Mouse (Mus musculus) gastrocnemius, postnatal 4 days (tissue): ENCODE results near the gene Rhobtb1. TPM values are rescaled to one million over a fixed set of nuclear protein-coding genes. Genes with fewer than 3 reads are reported as not detected.

Source experiments
- DNase-seq, 2 experiments: peaks; one replicate each; pipeline ENCODE4 v3.0.0; 2021 to 2022; ENCODE audit warnings: low spot score in 2 of 2, mixed read lengths in 2 of 2
- total RNA-seq, 2 experiments: library from RNA; stranded (reverse); gene quantifications; 2 replicates each; pipeline ENCODE4 v1.2.3; 2021

Rhobtb1 gene
- total RNA-seq, 2 experiments from 2014 or later = 23.3 to 25.9 TPM

GRCm38 (mm10) chr10:69162577-69162976, 11.3 kb downstream of the Rhobtb1 start:
- DNase-seq = no peak

- no peak for DNase-seq
Observed at GRCm38 (mm10) chr10:69163216-69163615, 12.0 kb downstream of the Rhobtb1 start.

- DNase-seq = no peak
Observed at GRCm38 (mm10) chr10:69165125-69165524, 13.9 kb downstream of the Rhobtb1 start.

- DNase-seq = no peak
Observed at GRCm38 (mm10) chr10:69165847-69166246, 14.6 kb downstream of the Rhobtb1 start.

- DNase-seq = no peak
Observed at GRCm38 (mm10) chr10:69166514-69166913, 15.3 kb downstream of the Rhobtb1 start.

- DNase-seq = no peak
Observed at GRCm38 (mm10) chr10:69172412-69172811, 21.2 kb downstream of the Rhobtb1 start.

GRCm38 (mm10) chr10:69176116-69176515, 24.9 kb downstream of the Rhobtb1 start:
- no peak for DNase-seq

GRCm38 (mm10) chr10:69179341-69179740, 28.1 kb downstream of the Rhobtb1 start:
- DNase-seq = no peak

GRCm38 (mm10) chr10:69180997-69181396, 29.8 kb downstream of the Rhobtb1 start:
- no peak for DNase-seq

GRCm38 (mm10) chr10:69184903-69185302, 33.7 kb downstream of the Rhobtb1 start:
- DNase-seq = no peak

- DNase-seq = peak in 1 of 2 experiments; percentile 60
Observed at GRCm38 (mm10) chr10:69185431-69185830, 34.2 kb downstream of the Rhobtb1 start.

- peak; percentile 39 to 72 for DNase-seq
Observed at GRCm38 (mm10) chr10:69185894-69186893, 35.0 kb downstream of the Rhobtb1 start.

- DNase-seq = no peak
Observed at GRCm38 (mm10) chr10:69187773-69188443, 36.7 kb downstream of the Rhobtb1 start.

GRCm38 (mm10) chr10:69190434-69191160, 39.4 kb downstream of the Rhobtb1 start:
- DNase-seq = no peak

GRCm38 (mm10) chr10:69192266-69192665, 41.0 kb downstream of the Rhobtb1 start:
- DNase-seq = no peak

- no peak for DNase-seq
Observed at GRCm38 (mm10) chr10:69193721-69194120, 42.5 kb downstream of the Rhobtb1 start.

GRCm38 (mm10) chr10:69204677-69205400, 53.6 kb downstream of the Rhobtb1 start:
- no peak for DNase-seq

- no peak for DNase-seq
Observed at GRCm38 (mm10) chr10:69206081-69206480, 54.8 kb downstream of the Rhobtb1 start.

GRCm38 (mm10) chr10:69207481-69207880, 56.2 kb downstream of the Rhobtb1 start:
- no peak for DNase-seq

- DNase-seq = peak; percentile 60 to 80
Observed at GRCm38 (mm10) chr10:69207981-69208630, 56.9 kb downstream of the Rhobtb1 start.
